Mouse (Mus musculus): Measurements from ENCODE around the gene 3110009E18Rik. TPM values are rescaled to one million over a fixed set of nuclear protein-coding genes. Genes with fewer than 3 reads are reported as not detected.

Gene 3110009E18Rik
- polyA plus RNA-seq, 1 experiment from 2014 or later = 26.6 TPM

- Histone ChIP-seq H3K4me3 (no peak overlapping the region), H3K4me2 (no peak overlapping the region), H3K27ac (no peak overlapping the region), H3K4me1 (peaks cover 14% of the 10 kb centered on the region), H3K36me3 (no peaks in the 10 kb centered on the region), H3K9ac (no peak overlapping the region), H3K9me3 (no peaks in the 10 kb centered on the region), H3K27me3 (0 out of 2 replicates have a peak, but pooled peaks cover 3% of the 10 kb centered on the region)
- WGBS = 85% methylated on average over 14 of the region's 14 CpGs
- ATAC-seq (ENCODE audit: insufficient number of reproducible peaks, insufficient read depth, low FRiP score, low TSS enrichment, low read depth) = no peak
Measured at GRCm38 (mm10) chr1:120236424-120236823, 115.4 kb downstream of the 3110009E18Rik start.

GRCm38 (mm10) chr1:120237068-120237467, 116.1 kb downstream of the 3110009E18Rik start:
- Histone ChIP-seq H3K4me2 (no peak overlapping the region), H3K27ac (no peak overlapping the region), H3K9ac (no peak overlapping the region), H3K4me1 (peaks cover 7% of the 10 kb centered on the region), H3K36me3 (no peaks in the 10 kb centered on the region), H3K9me3 (no peaks in the 10 kb centered on the region), H3K4me3 (no peak overlapping the region), H3K27me3 (no peaks in the 10 kb centered on the region)
- no peak for ATAC-seq (ENCODE audit: insufficient number of reproducible peaks, insufficient read depth, low FRiP score, low TSS enrichment, low read depth)
- 89% methylated on average over 1 of the region's 1 CpGs for WGBS

Other genes with a start within 250 kb of the 3110009E18Rik start
- 9.8 and 10.0 TPM in 2 replicates for gene Tmem177, start 208.0 kb upstream of the 3110009E18Rik start, polyA plus RNA-seq (2015; fragmentation: Nextera tagmentation; extraction: Ambion mirVana)
- gene Cfap221, start 124.0 kb upstream of the 3110009E18Rik start, polyA plus RNA-seq (2015; fragmentation: Nextera tagmentation; extraction: Ambion mirVana) = not detected in 2 replicates
- gene Sctr, start 114.3 kb upstream of the 3110009E18Rik start, polyA plus RNA-seq (2015; fragmentation: Nextera tagmentation; extraction: Ambion mirVana) = 0.17 TPM in 1 of 2 replicates, not detected in the other
- gene Tmem37, start 47.1 kb upstream of the 3110009E18Rik start, polyA plus RNA-seq (2015; fragmentation: Nextera tagmentation; extraction: Ambion mirVana) = 5.5 and 10.0 TPM in 2 replicates
- gene Dbi, start 109 bp upstream of the 3110009E18Rik start, polyA plus RNA-seq (2015; fragmentation: Nextera tagmentation; extraction: Ambion mirVana) = 607 and 644 TPM in 2 replicates
- gene Steap3, start 151.5 kb downstream of the 3110009E18Rik start, polyA plus RNA-seq (2015; fragmentation: Nextera tagmentation; extraction: Ambion mirVana) = 5.0 and 5.6 TPM in 2 replicates
- 0.20 TPM in 1 of 2 replicates, not detected in the other for gene C1ql2, start 219.4 kb downstream of the 3110009E18Rik start, polyA plus RNA-seq (2015; fragmentation: Nextera tagmentation; extraction: Ambion mirVana)

All from embryonic facial prominence, embryonic 13.5 days (tissue).